Mouse (Mus musculus): ENCODE results near the gene Fam81b. TPM values are rescaled to one million over a fixed set of nuclear protein-coding genes. Genes with fewer than 3 reads are reported as not detected.
"Not testable (repeated sequence)": the region's sequence is repeated elsewhere in the genome, so short reads cannot be mapped to it uniquely, and the experiment has no call there.

Fam81b gene
- polyA plus RNA-seq (2012; rRNA removed) (not detected in 2 replicates), polyA plus RNA-seq (2014; fragmentation: Nextera tagmentation; extraction: Ambion mirVana) (not detected in 2 replicates)

DNA sequence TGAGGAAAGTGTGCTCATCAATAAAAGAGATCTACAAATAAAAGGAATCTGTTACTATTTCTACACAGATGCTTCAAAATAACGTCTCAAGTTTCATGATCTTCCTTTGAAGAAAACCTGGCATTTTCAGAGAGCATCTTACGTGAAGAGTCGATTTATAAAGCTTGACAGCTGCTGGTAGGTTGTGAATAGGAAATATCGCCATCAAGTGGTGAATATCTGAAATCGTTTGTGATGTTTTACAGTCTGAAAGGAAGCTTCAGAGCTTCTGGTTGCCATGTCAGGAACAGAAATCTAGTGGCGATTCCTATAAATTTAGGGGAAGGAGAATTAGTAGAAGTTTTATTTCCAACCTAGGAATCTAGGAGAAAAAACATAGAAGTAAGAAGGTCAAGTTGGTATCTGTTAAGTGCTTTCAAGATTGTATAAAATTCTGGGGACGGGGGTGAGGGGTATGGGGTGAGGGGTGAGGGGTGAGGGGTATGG lies at the start of gene Fam81b:
Gene Fam81b, minus strand, starts transcription at position 436 of the 486 bp plus-strand sequence.
- Histone ChIP-seq H3K9me3 (ENCODE audit: control insufficient read depth, low read length) (no peaks in the 10 kb centered on the region), H3K4me3 (ENCODE audit: insufficient read depth in 1 of 2, low read depth in 2 of 2, low read length in 2 of 2) (no peak within 1 kb of the TSS), H3K27me3 (ENCODE audit: control insufficient read depth, insufficient read depth, low read length) (no peaks in the 10 kb centered on the region), H3K4me2 (ENCODE audit: low read depth) (no peak within 1 kb of the TSS), H3K36me3 (replicated peaks; ENCODE audit: control insufficient read depth, insufficient read depth, low read depth) (no peaks in the 10 kb centered on the region), H3K27ac (no peak within 1 kb of the TSS), H3K4me1 (replicated peaks; ENCODE audit: control insufficient read depth in 2 of 2, insufficient read depth in 2 of 2, low read length in 1 of 2) (no peaks in the 10 kb centered on the region), H3K9ac (replicated peaks) (no peak within 1 kb of the TSS)
- no peak for ATAC-seq (ENCODE audit: insufficient read depth)
- peak in 1 of 3 experiments; percentile 0 for DNase-seq (ENCODE audit: low read depth in 3 of 3, low spot score in 3 of 3)
- WGBS (ENCODE audit: insufficient replicate concordance), result 24% methylated on average over 7 of the region's 7 CpGs
- TF ChIP-seq CTCF (IDR thresholded peaks at IDR 0.05; ENCODE audit: low read depth) (peak; percentile 18; the same call in 1 of the 2 replicates), EP300 (IDR thresholded peaks at IDR 0.05; ENCODE audit: low read depth) (no peak)

DNA sequence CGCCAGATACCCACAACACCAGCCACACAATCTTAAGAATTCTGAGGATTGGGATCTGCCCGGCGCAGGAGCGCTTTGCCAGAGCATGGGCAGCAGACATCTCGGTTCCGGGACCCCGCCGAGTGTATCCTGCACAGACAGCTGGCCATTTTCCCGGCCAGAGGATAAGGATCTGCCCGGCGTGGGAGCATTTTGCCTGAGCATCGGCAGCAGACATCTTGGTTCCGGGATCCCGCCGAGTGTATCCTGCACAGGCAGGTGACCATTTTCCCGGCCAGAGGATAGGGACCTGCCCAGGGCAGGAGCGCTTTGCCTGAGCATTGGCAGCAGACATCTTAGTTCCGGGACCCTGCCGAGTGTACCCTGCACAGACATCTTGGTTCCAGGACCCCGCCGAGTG lies 41.1 kb upstream of the Fam81b start:
- 64% methylated on average over 19 of the region's 21 CpGs for WGBS (ENCODE audit: insufficient replicate concordance)
- not testable (repeated sequence) for ATAC-seq (ENCODE audit: insufficient read depth)

GRCm38 (mm10) chr13:76318635-76319034 lies 13.8 kb upstream of the Fam81b start:
- ATAC-seq (ENCODE audit: insufficient read depth) (no peak), DNase-seq (ENCODE audit: low read depth in 3 of 3, low spot score in 3 of 3) (no peak)
- Histone ChIP-seq H3K9me3 (ENCODE audit: control insufficient read depth, low read length) (no peaks in the 10 kb centered on the region), H3K36me3 (replicated peaks; ENCODE audit: control insufficient read depth, insufficient read depth, low read depth) (no peaks in the 10 kb centered on the region), H3K4me1 (replicated peaks; ENCODE audit: control insufficient read depth in 2 of 2, insufficient read depth in 2 of 2, low read length in 1 of 2) (no peaks in the 10 kb centered on the region), H3K4me3 (ENCODE audit: insufficient read depth in 1 of 2, low read depth in 2 of 2, low read length in 2 of 2) (no peak overlapping the region), H3K27ac (no peak overlapping the region), H3K27me3 (ENCODE audit: control insufficient read depth, insufficient read depth, low read length) (no peaks in the 10 kb centered on the region), H3K9ac (replicated peaks) (no peak overlapping the region), H3K4me2 (ENCODE audit: low read depth) (no peak overlapping the region)
- TF ChIP-seq CTCF (IDR thresholded peaks at IDR 0.05; ENCODE audit: low read depth) (no peak), EP300 (IDR thresholded peaks at IDR 0.05; ENCODE audit: low read depth) (no peak)
- 44% methylated on average over 3 of the region's 3 CpGs for WGBS (ENCODE audit: insufficient replicate concordance)

More for the DNA sequence above, 41.1 kb upstream of the Fam81b start:
- H3K27me3 ChIP-seq (ENCODE audit: control insufficient read depth, insufficient read depth, low read length); H3K27ac ChIP-seq; H3K4me1 ChIP-seq (replicated peaks; ENCODE audit: control insufficient read depth in 2 of 2, insufficient read depth in 2 of 2, low read length in 1 of 2); H3K4me3 ChIP-seq (ENCODE audit: insufficient read depth in 1 of 2, low read depth in 2 of 2, low read length in 2 of 2); H3K36me3 ChIP-seq (replicated peaks; ENCODE audit: control insufficient read depth, insufficient read depth, low read depth); H3K9me3 ChIP-seq (ENCODE audit: control insufficient read depth, low read length); DNase-seq (ENCODE audit: low read depth in 3 of 3, low spot score in 3 of 3); H3K4me2 ChIP-seq (ENCODE audit: low read depth); H3K9ac ChIP-seq (replicated peaks): not testable (repeated sequence)

DNA sequence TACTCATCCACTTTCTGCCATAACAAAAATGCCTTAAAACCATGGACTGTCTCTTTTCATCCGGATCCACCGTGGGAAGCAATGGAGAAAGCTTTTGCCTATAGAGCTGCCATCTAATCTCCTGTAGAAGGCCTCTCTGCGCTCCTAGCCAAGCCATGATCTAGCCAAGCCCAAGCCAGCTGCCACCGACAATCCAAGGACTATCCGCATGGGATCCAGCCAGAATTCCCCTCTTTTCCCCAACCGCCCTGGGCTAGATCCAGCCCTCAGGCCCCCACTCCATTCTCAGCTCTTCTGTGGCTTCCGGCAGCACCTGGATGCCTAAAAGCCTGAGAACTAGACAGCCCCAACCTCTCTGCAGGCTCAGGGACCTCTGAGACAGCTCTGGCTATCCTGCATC lies 6.7 kb upstream of the Fam81b start:
- Histone ChIP-seq H3K9ac (replicated peaks) (no peak overlapping the region), H3K4me1 (replicated peaks; ENCODE audit: control insufficient read depth in 2 of 2, insufficient read depth in 2 of 2, low read length in 1 of 2) (no peaks in the 10 kb centered on the region), H3K27ac (no peak overlapping the region), H3K4me2 (ENCODE audit: low read depth) (no peak overlapping the region), H3K9me3 (ENCODE audit: control insufficient read depth, low read length) (no peaks in the 10 kb centered on the region), H3K4me3 (ENCODE audit: insufficient read depth in 1 of 2, low read depth in 2 of 2, low read length in 2 of 2) (no peak overlapping the region), H3K36me3 (replicated peaks; ENCODE audit: control insufficient read depth, insufficient read depth, low read depth) (no peaks in the 10 kb centered on the region), H3K27me3 (ENCODE audit: control insufficient read depth, insufficient read depth, low read length) (no peaks in the 10 kb centered on the region)
- 62% methylated on average over 7 of the region's 7 CpGs for WGBS (ENCODE audit: insufficient replicate concordance)
- DNase-seq (ENCODE audit: low read depth in 3 of 3, low spot score in 3 of 3), result no peak
- TF ChIP-seq CTCF (IDR thresholded peaks at IDR 0.05; ENCODE audit: low read depth), result no peak
- TF ChIP-seq EP300 (IDR thresholded peaks at IDR 0.05; ENCODE audit: low read depth), result no peak
- ATAC-seq (ENCODE audit: insufficient read depth), result no peak

GRCm38 (mm10) chr13:76308811-76309210 lies 3.9 kb upstream of the Fam81b start:
- ATAC-seq (ENCODE audit: insufficient read depth) (no peak), DNase-seq (ENCODE audit: low read depth in 3 of 3, low spot score in 3 of 3) (no peak)
- no peaks in the 10 kb centered on the region for H3K36me3 ChIP-seq (replicated peaks; ENCODE audit: control insufficient read depth, insufficient read depth, low read depth)
- H3K9ac ChIP-seq (replicated peaks), result no peak overlapping the region
- 47% methylated on average over 1 of the region's 1 CpGs for WGBS (ENCODE audit: insufficient replicate concordance)
- no peak overlapping the region for H3K4me2 ChIP-seq (ENCODE audit: low read depth)
- no peaks in the 10 kb centered on the region for H3K9me3 ChIP-seq (ENCODE audit: control insufficient read depth, low read length)
- H3K4me3 ChIP-seq (ENCODE audit: insufficient read depth in 1 of 2, low read depth in 2 of 2, low read length in 2 of 2), result no peak overlapping the region
- H3K27ac ChIP-seq, result no peak overlapping the region
- TF ChIP-seq CTCF (IDR thresholded peaks at IDR 0.05; ENCODE audit: low read depth), result no peak
- no peak for TF ChIP-seq EP300 (IDR thresholded peaks at IDR 0.05; ENCODE audit: low read depth)
- H3K27me3 ChIP-seq (ENCODE audit: control insufficient read depth, insufficient read depth, low read length), result no peaks in the 10 kb centered on the region
- H3K4me1 ChIP-seq (replicated peaks; ENCODE audit: control insufficient read depth in 2 of 2, insufficient read depth in 2 of 2, low read length in 1 of 2), result no peaks in the 10 kb centered on the region

All from liver, embryonic 14.5 days (tissue).